In genomic region chr2:169927401-169927800, GRCm38 (mm10) we compare ENCODE assay signal across 24 mouse cellular contexts.
"Had no signal": no experiment of that assay in that cellular context is flagged by ENCODE, and none has a peak within 500 bp of the region (broad histone marks: within the 10 kb centered on the region; RNA-seq: fewer than 3 reads in every experiment).

No protein-coding gene starts in this region.

- H3K4me3 ChIP-seq: embryonic facial prominence, embryonic 10.5 days; embryonic facial prominence, embryonic 12.5 days; embryonic facial prominence, embryonic 13.5 days; embryonic facial prominence, embryonic 15.5 days; erythroblast, embryonic 14.5 days; forebrain, embryonic 10.5 days; forebrain, embryonic 12.5 days; forebrain, embryonic 13.5 days; forebrain, embryonic 15.5 days; gastrocnemius, adult 2 months; heart, adult 2 months; heart, embryonic 10.5 days had no signal

- H3K36me3 ChIP-seq: embryonic facial prominence, embryonic 10.5 days; embryonic facial prominence, embryonic 12.5 days; embryonic facial prominence, embryonic 13.5 days; embryonic facial prominence, embryonic 15.5 days; forebrain, embryonic 10.5 days; forebrain, embryonic 12.5 days; forebrain, embryonic 15.5 days; heart, embryonic 10.5 days had no signal

- H3K9me3 ChIP-seq: embryonic facial prominence, embryonic 10.5 days; embryonic facial prominence, embryonic 12.5 days; embryonic facial prominence, embryonic 13.5 days; embryonic facial prominence, embryonic 15.5 days; forebrain, embryonic 10.5 days; forebrain, embryonic 12.5 days; forebrain, embryonic 13.5 days; forebrain, embryonic 15.5 days; heart, embryonic 10.5 days had no signal

- DNase-seq: cerebellum, adult 9-10 months; cerebellum, adult 9-11 months; cerebellum, postnatal 25 days; cerebellum, postnatal 36 days; embryo, embryonic 11 days; forebrain, postnatal 0 days; gastrocnemius, adult 2 months; gastrocnemius, postnatal 10 days; gastrocnemius, postnatal 25 days; gastrocnemius, postnatal 36 days; heart, adult 11 months; heart, adult 18-20 months; heart, adult 2 months had no signal

- H3K4me1 ChIP-seq: embryonic facial prominence, embryonic 12.5 days; heart, embryonic 10.5 days had no signal

- ATAC-seq: forebrain, embryonic 14.5 days; forebrain, embryonic 15.5 days; forebrain, postnatal 0 days had no signal

- H3K27me3 ChIP-seq: embryonic facial prominence, embryonic 12.5 days; embryonic facial prominence, embryonic 13.5 days; embryonic facial prominence, embryonic 15.5 days; forebrain, embryonic 13.5 days; forebrain, embryonic 15.5 days had no signal
